Mouse (Mus musculus) olfactory bulb, adult 2 months (tissue): ENCODE measurements around the gene 4931428L18Rik.

Source experiments
- CTCF ChIP-seq: fragments of 200-500 bp; IDR thresholded peaks from 2 replicates; pipeline ENCODE4 v1.5.1; 2012; ENCODE audit warnings: low read depth, mild to moderate bottlenecking, low read length, moderate library complexity; ENCODE audit not compliant: insufficient read depth
- POLR2A ChIP-seq: fragments of 200-500 bp; IDR thresholded peaks from 2 replicates; pipeline ENCODE4 v1.6.1; 2012; ENCODE audit warnings: mild to moderate bottlenecking, low read depth, low read length, moderate library complexity; ENCODE audit not compliant: insufficient read depth

GRCm38 (mm10) chr1:31260218-31260923, 37.9 kb upstream of the 4931428L18Rik start:
- TF ChIP-seq CTCF (no peak), POLR2A (no peak)
